Mouse (Mus musculus): ENCODE measurements around the gene Minar1. TPM values are rescaled to one million over a fixed set of nuclear protein-coding genes. Genes with fewer than 3 reads are reported as not detected.

Minar1 gene
- total and polyA plus RNA-seq, 3 experiments, result 0.05 TPM; not detected in 2

DNA sequence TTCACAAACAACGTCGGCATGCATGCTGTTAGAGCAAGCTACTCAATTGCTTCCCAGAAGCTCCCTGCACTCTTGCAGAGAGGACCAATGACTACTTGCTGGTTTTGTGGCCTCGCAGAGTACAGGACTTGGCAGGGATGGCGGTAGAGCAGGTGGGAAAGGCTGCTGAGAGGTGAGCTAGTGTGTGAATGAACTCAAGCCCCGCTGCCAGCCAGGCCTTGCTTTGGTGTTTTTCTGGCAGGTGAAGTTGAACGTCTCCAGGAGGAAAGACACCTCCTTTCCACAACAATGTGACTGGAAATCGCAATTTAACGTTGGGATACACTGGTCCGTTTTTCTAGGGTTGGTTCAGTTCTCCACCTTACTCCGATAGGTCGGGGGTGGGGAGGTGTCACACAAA lies 1.2 kb downstream of the Minar1 start:
- DNase-seq (ENCODE audit: low spot score) (no peak), ATAC-seq (ENCODE audit: extremely low read depth, insufficient number of reproducible peaks, low FRiP score, poor library complexity, severe bottlenecking) (no peak)
- peaks cover 42% of the 10 kb centered on the region for H3K9me3 ChIP-seq (replicated peaks)
- no peaks in the 10 kb centered on the region for H3K4me1 ChIP-seq (ENCODE audit: insufficient read depth, low read depth, low read length)
- H3K36me3 ChIP-seq (replicated peaks), result no peaks in the 10 kb centered on the region
- H3K27me3 ChIP-seq (ENCODE audit: insufficient read depth, low read length), result no peaks in the 10 kb centered on the region
- H3K4me3 ChIP-seq (ENCODE audit: low read depth, low read length), result no peak overlapping the region
- TF ChIP-seq POLR2AphosphoS5 (IDR thresholded peaks at IDR 0.05; ENCODE audit: insufficient replicate concordance, low read depth, low read length) (no peak), TAL1 (conservative IDR thresholded peaks at IDR 0.05; ENCODE audit: low read depth, low read length) (no peak), CTCF (IDR thresholded peaks at IDR 0.05; ENCODE audit: low read depth, low read length) (no peak), GATA1 (IDR thresholded peaks at IDR 0.05; ENCODE audit: borderline replicate concordance, low read length) (no peak)

DNA sequence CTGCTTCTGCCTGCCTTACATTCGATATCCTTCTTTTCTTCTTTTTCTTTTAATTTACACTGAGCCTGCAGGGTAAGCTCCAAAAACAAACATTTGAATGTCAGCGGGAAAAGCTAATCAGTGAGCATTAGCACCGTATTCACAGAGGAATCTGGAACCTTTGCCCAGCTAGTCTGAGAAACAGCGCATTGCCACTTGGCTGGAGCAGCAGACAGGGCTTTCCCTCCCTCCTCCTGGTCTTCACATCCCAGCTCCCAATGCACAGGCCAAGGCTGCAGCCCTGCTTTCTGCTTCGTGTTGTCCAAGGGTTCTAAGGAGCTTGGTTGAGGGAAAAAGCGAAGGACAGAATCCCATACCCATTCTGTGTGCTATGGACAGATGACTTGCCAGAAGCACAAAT lies 2.6 kb downstream of the Minar1 start:
- Histone ChIP-seq H3K4me1 (ENCODE audit: insufficient read depth, low read depth, low read length) (no peaks in the 10 kb centered on the region), H3K36me3 (replicated peaks) (no peaks in the 10 kb centered on the region), H3K9me3 (replicated peaks) (peaks cover 42% of the 10 kb centered on the region), H3K4me3 (ENCODE audit: low read depth, low read length) (no peak overlapping the region), H3K27me3 (ENCODE audit: insufficient read depth, low read length) (no peaks in the 10 kb centered on the region)
- TF ChIP-seq CTCF (IDR thresholded peaks at IDR 0.05; ENCODE audit: low read depth, low read length) (no peak), TAL1 (conservative IDR thresholded peaks at IDR 0.05; ENCODE audit: low read depth, low read length) (no peak), POLR2AphosphoS5 (IDR thresholded peaks at IDR 0.05; ENCODE audit: insufficient replicate concordance, low read depth, low read length) (no peak), GATA1 (IDR thresholded peaks at IDR 0.05; ENCODE audit: borderline replicate concordance, low read length) (no peak), GATA2 (IDR thresholded peaks at IDR 0.05; ENCODE audit: borderline replicate concordance, low read depth, low read length) (no peak)
- ATAC-seq (ENCODE audit: extremely low read depth, insufficient number of reproducible peaks, low FRiP score, poor library complexity, severe bottlenecking) (no peak), DNase-seq (ENCODE audit: low spot score) (no peak)

DNA sequence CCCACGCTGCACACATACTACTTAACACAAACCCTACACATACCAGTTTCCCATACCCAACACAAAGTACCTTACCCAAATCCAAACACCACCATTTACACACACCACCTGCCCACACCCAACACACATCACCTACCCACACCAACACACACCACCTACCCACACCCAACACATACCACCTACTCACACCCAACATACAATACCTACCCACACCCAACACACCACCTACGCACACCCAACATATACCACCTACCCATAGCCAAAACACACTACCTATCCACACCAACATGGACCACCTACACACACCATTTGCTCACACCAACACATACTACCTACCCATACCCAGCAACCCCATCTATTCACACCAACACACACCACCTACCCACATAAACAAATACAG lies 6.0 kb downstream of the Minar1 start:
- Histone ChIP-seq H3K4me3 (ENCODE audit: low read depth, low read length) (no peak overlapping the region), H3K9me3 (replicated peaks) (peaks cover 26% of the 10 kb centered on the region), H3K36me3 (replicated peaks) (no peaks in the 10 kb centered on the region), H3K4me1 (ENCODE audit: insufficient read depth, low read depth, low read length) (no peaks in the 10 kb centered on the region), H3K27me3 (ENCODE audit: insufficient read depth, low read length) (no peaks in the 10 kb centered on the region)
- ATAC-seq (ENCODE audit: extremely low read depth, insufficient number of reproducible peaks, low FRiP score, poor library complexity, severe bottlenecking) (no peak), DNase-seq (ENCODE audit: low spot score) (no peak)
- no peak for TF ChIP-seq TAL1 (conservative IDR thresholded peaks at IDR 0.05; ENCODE audit: low read depth, low read length)
- TF ChIP-seq GATA1 (IDR thresholded peaks at IDR 0.05; ENCODE audit: borderline replicate concordance, low read length), result no peak
- no peak for TF ChIP-seq CTCF (IDR thresholded peaks at IDR 0.05; ENCODE audit: low read depth, low read length)

DNA sequence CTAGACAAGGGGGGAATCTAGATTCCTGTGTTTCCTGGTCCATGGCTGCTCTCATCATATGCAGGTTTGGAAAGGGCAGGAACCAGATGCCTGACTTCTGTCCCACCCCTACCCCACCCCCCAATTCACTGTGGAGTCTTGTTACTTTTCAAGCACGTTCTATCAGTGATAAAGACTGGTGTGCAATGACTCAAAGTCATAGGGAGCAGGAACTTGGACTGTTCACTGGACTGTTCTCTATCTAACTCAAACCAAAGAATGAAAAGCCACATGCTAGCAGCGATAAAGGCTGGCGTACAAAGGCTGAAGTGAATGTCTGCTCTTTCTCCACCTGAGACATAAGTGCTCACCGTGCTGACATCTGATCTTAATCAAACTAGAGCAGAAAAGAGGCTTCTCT lies 12.3 kb downstream of the Minar1 start:
- TF ChIP-seq POLR2AphosphoS5 (IDR thresholded peaks at IDR 0.05; ENCODE audit: insufficient replicate concordance, low read depth, low read length) (no peak), TAL1 (conservative IDR thresholded peaks at IDR 0.05; ENCODE audit: low read depth, low read length) (no peak), GATA2 (IDR thresholded peaks at IDR 0.05; ENCODE audit: borderline replicate concordance, low read depth, low read length) (no peak), GATA1 (IDR thresholded peaks at IDR 0.05; ENCODE audit: borderline replicate concordance, low read length) (no peak), CTCF (IDR thresholded peaks at IDR 0.05; ENCODE audit: low read depth, low read length) (no peak)
- DNase-seq (ENCODE audit: low spot score) (no peak), ATAC-seq (ENCODE audit: extremely low read depth, insufficient number of reproducible peaks, low FRiP score, poor library complexity, severe bottlenecking) (no peak)
- peaks cover 20% of the 10 kb centered on the region for H3K9me3 ChIP-seq (replicated peaks)
- no peaks in the 10 kb centered on the region for H3K4me1 ChIP-seq (ENCODE audit: insufficient read depth, low read depth, low read length)
- H3K27me3 ChIP-seq (ENCODE audit: insufficient read depth, low read length), result no peaks in the 10 kb centered on the region
- no peak overlapping the region for H3K4me3 ChIP-seq (ENCODE audit: low read depth, low read length)
- H3K36me3 ChIP-seq (replicated peaks), result no peaks in the 10 kb centered on the region

DNA sequence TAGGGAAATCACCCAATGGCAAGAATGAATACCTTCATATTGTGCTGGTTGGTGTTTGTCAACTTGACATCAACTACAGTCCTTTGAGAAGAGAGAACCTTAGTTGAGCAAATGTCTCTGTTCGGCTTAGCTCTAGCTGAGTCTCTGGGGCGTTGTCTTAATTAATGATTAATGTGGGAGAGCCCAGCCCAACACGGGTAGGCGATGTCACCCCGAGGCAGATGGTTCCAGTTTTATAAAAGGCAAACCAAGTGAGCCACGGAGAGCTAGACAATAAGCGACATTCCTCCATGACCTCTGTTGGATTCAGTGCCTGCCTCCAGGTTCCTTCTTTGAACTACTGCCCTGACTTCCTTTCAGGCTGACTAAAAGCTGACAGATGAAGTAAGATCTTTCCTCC lies 15.6 kb downstream of the Minar1 start:
- Histone ChIP-seq H3K4me3 (ENCODE audit: low read depth, low read length) (no peak overlapping the region), H3K9me3 (replicated peaks) (peaks cover 34% of the 10 kb centered on the region), H3K4me1 (ENCODE audit: insufficient read depth, low read depth, low read length) (no peaks in the 10 kb centered on the region), H3K27me3 (ENCODE audit: insufficient read depth, low read length) (no peaks in the 10 kb centered on the region), H3K36me3 (replicated peaks) (no peaks in the 10 kb centered on the region)
- TF ChIP-seq GATA1 (IDR thresholded peaks at IDR 0.05; ENCODE audit: borderline replicate concordance, low read length) (no peak), POLR2AphosphoS5 (IDR thresholded peaks at IDR 0.05; ENCODE audit: insufficient replicate concordance, low read depth, low read length) (no peak), TAL1 (conservative IDR thresholded peaks at IDR 0.05; ENCODE audit: low read depth, low read length) (no peak)
- no peak for ATAC-seq (ENCODE audit: extremely low read depth, insufficient number of reproducible peaks, low FRiP score, poor library complexity, severe bottlenecking)
- DNase-seq (ENCODE audit: low spot score), result no peak

DNA sequence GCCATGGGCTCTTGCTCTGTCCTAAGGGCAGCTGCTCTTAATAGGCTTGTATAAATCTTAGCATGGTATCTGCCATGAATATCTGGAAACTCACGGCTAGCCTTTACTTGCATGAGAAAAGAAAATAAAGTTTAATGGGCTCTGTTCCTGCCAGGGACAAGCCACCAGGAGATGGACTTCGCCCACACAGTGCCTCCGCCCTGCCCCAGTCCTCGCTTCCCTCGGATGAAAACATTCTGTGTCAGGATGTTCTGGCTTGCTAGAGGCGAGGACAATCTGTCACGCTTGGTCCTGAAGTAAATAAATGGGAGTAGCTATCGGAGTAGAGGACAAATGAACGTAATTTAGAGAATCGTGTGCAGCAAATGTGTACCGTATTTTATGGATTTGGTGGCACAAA lies 16.7 kb downstream of the Minar1 start:
- ATAC-seq (ENCODE audit: extremely low read depth, insufficient number of reproducible peaks, low FRiP score, poor library complexity, severe bottlenecking) (no peak), DNase-seq (ENCODE audit: low spot score) (no peak)
- Histone ChIP-seq H3K9me3 (replicated peaks) (peaks cover 42% of the 10 kb centered on the region), H3K27me3 (ENCODE audit: insufficient read depth, low read length) (no peaks in the 10 kb centered on the region), H3K4me1 (ENCODE audit: insufficient read depth, low read depth, low read length) (no peaks in the 10 kb centered on the region), H3K36me3 (replicated peaks) (no peaks in the 10 kb centered on the region), H3K4me3 (ENCODE audit: low read depth, low read length) (no peak overlapping the region)
- TF ChIP-seq GATA2 (IDR thresholded peaks at IDR 0.05; ENCODE audit: borderline replicate concordance, low read depth, low read length) (no peak), POLR2AphosphoS5 (IDR thresholded peaks at IDR 0.05; ENCODE audit: insufficient replicate concordance, low read depth, low read length) (no peak)

DNA sequence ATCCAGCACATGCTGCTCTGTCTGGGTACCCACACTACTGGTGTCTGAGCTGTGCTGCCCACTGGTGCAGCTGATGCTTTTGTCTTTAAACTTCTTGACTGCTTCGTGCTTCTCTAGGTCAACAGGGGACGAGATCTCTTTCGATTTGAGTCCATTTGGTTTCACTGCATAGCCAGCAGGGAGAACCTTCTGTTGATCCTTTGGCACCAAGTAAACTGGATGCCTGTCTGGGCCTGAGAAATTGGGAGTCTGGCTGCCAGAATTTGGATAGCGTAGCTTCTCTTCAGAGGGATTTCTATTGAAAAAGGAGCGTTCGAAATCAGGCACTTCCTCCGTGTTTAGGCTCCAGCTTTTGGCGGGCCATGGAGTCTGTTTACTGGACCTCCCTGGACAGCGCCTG lies 21.0 kb downstream of the Minar1 start:
- H3K4me3 ChIP-seq (ENCODE audit: low read depth, low read length), result no peak overlapping the region
- DNase-seq (ENCODE audit: low spot score), result no peak

More for the DNA sequence above, 21.0 kb downstream of the Minar1 start:
- H3K27me3 ChIP-seq (ENCODE audit: insufficient read depth, low read length), result no peaks in the 10 kb centered on the region
- H3K4me1 ChIP-seq (ENCODE audit: insufficient read depth, low read depth, low read length), result no peaks in the 10 kb centered on the region
- no peak for ATAC-seq (ENCODE audit: extremely low read depth, insufficient number of reproducible peaks, low FRiP score, poor library complexity, severe bottlenecking)
- TF ChIP-seq POLR2AphosphoS5 (IDR thresholded peaks at IDR 0.05; ENCODE audit: insufficient replicate concordance, low read depth, low read length), result no peak
- TF ChIP-seq GATA2 (IDR thresholded peaks at IDR 0.05; ENCODE audit: borderline replicate concordance, low read depth, low read length), result no peak
- H3K36me3 ChIP-seq (replicated peaks), result no peaks in the 10 kb centered on the region
- H3K9me3 ChIP-seq (replicated peaks), result peaks cover 59% of the 10 kb centered on the region
